Mouse (Mus musculus) thymus, adult 2 months (tissue): ENCODE measurements around the gene Gm11937.
"Not testable (repeated sequence)": the region's sequence is repeated elsewhere in the genome, so short reads cannot be mapped to it uniquely, and the experiment has no call there.

ENCODE experiments used
- CTCF ChIP-seq: fragments of 200-500 bp; IDR thresholded peaks from 2 replicates; pipeline ENCODE4 v1.5.1; 2012; ENCODE audit warnings: mild to moderate bottlenecking, control low read depth, low read length, moderate library complexity, borderline replicate concordance; ENCODE audit not compliant: control insufficient read depth, poor library complexity, insufficient read depth; ENCODE audit errors: extremely low read depth
- POLR2A ChIP-seq: fragments of 200-500 bp; IDR thresholded peaks from 2 replicates; pipeline ENCODE4 v1.6.1; 2012; ENCODE audit warnings: mild to moderate bottlenecking, low read length, control low read depth, moderate library complexity; ENCODE audit not compliant: control insufficient read depth, poor library complexity, insufficient read depth; ENCODE audit errors: extremely low read depth

- not testable (repeated sequence) for TF ChIP-seq POLR2A, CTCF
Measured at GRCm38 (mm10) chr11:99610089-99610488, at the start of gene Gm11937.
